Mouse (Mus musculus) neural tube, embryonic 15.5 days (tissue): ENCODE measurements around the gene Arhgap1. TPM values are rescaled to one million over a fixed set of nuclear protein-coding genes. Genes with fewer than 3 reads are reported as not detected.

Experiments
- ATAC-seq: fragments of 200-750 bp; cut with Nextera tagmentation; 2 replicates; pipeline ENCODE4 v1.8.0; 2017; ENCODE audit warnings: mild to moderate bottlenecking, moderate TSS enrichment, moderate library complexity; ENCODE audit not compliant: low FRiP score
- H3K27ac ChIP-seq: fragments of 300-500 bp; sonication (generic); replicated peaks from 2 replicates; pipeline ENCODE4 v1.5.1; 2015; ENCODE audit warnings: mild to moderate bottlenecking, inconsistent platforms
- H3K27me3 ChIP-seq: fragments of 300-500 bp; sonication (generic); replicated peaks from 2 replicates; pipeline ENCODE4 v1.6.1; 2015; ENCODE audit warnings: inconsistent platforms
- H3K36me3 ChIP-seq: fragments of 300-500 bp; sonication (generic); 2 replicates; pipeline ENCODE4 v1.6.1; 2015; ENCODE audit warnings: inconsistent platforms
- H3K4me1 ChIP-seq: fragments of 300-500 bp; sonication (generic); 2 replicates; pipeline ENCODE4 v1.6.1; 2015; ENCODE audit warnings: inconsistent platforms
- H3K4me2 ChIP-seq: fragments of 300-500 bp; sonication (generic); 2 replicates; pipeline ENCODE4 v1.6.1; 2015; ENCODE audit warnings: inconsistent platforms, mild to moderate bottlenecking, moderate library complexity
- H3K4me3 ChIP-seq: fragments of 300-500 bp; sonication (generic); replicated peaks from 2 replicates; pipeline ENCODE4 v1.5.1; 2015; ENCODE audit warnings: mild to moderate bottlenecking, inconsistent platforms
- H3K9ac ChIP-seq: fragments of 300-500 bp; sonication (generic); replicated peaks from 2 replicates; pipeline ENCODE4 v1.6.1; 2015; ENCODE audit warnings: mild to moderate bottlenecking, inconsistent platforms
- H3K9me3 ChIP-seq: fragments of 300-500 bp; sonication (generic); replicated peaks from 2 replicates; pipeline ENCODE4 v1.6.1; 2016; ENCODE audit warnings: inconsistent platforms
- WGBS: fragments of 180-500 bp; shearing (Covaris S2); methylation state at CpG from one replicate; pipeline ENCODE4 v1.1.7; 2015; ENCODE audit warnings: mixed read lengths; 5-methylcytosine and 5-hydroxymethylcytosine counted together
- polyA plus RNA-seq: library from polyadenylated mRNA; unstranded; fragments of >200 nt; fragmentation: Nextera tagmentation; extraction: Ambion mirVana; gene quantifications from 2 replicates; pipeline ENCODE4 v1.2.1, GENCODE M21; 2015

The Arhgap1 gene
- polyA plus RNA-seq, 1 experiment from 2014 or later, result 86.2 TPM

DNA sequence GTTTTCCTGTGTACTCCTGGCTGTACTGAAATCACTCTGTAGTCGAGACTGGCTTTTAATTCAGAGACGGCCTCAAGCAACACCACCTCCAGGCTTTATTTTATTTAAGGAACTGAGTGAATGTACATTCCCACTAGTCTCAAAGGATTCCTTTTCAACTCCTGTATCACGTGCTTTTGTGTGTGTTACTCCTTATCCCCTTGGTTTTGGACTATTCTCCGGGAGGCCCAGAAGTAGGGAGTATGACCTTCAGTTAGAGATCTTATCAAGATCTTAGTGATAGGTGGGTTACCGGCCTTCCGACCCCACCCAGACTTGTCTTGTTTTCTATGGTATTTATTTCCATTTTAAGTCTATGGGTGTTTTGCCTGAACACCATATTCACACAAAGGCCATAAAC lies 56.1 kb downstream of the Arhgap1 start:
- Histone ChIP-seq H3K9ac (no peak overlapping the region), H3K9me3 (no peaks in the 10 kb centered on the region), H3K27ac (no peak overlapping the region), H3K36me3 (no peaks in the 10 kb centered on the region), H3K27me3 (no peaks in the 10 kb centered on the region), H3K4me1 (peaks cover 7% of the 10 kb centered on the region), H3K4me3 (no peak overlapping the region), H3K4me2 (no peak overlapping the region)
- ATAC-seq, result no peak
- WGBS, result 87% methylated on average over 6 of the region's 6 CpGs

DNA sequence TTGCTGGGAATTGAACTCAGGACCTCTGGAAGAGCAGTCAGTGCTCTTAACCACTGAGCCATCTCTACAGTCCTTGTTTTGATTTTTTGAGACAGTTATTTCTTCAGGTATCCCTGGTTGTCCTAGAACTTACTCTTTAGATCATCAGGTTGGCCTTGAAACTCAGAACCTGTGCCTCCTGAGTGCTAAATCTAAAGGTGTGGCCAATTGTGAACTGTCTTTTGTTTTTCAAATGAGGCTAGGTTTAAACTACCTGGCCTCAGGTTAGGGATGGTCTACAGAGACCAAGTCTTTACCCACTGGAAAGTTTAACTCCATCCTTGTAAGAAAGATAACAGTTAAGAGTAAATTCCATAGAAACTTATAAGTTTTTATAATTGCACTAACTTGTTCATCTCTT lies 56.8 kb downstream of the Arhgap1 start:
- Histone ChIP-seq H3K27ac (no peak overlapping the region), H3K4me2 (no peak overlapping the region), H3K27me3 (no peaks in the 10 kb centered on the region), H3K4me1 (peaks cover 11% of the 10 kb centered on the region), H3K36me3 (no peaks in the 10 kb centered on the region), H3K9me3 (no peaks in the 10 kb centered on the region), H3K4me3 (no peak overlapping the region), H3K9ac (no peak overlapping the region)
- no peak for ATAC-seq

DNA sequence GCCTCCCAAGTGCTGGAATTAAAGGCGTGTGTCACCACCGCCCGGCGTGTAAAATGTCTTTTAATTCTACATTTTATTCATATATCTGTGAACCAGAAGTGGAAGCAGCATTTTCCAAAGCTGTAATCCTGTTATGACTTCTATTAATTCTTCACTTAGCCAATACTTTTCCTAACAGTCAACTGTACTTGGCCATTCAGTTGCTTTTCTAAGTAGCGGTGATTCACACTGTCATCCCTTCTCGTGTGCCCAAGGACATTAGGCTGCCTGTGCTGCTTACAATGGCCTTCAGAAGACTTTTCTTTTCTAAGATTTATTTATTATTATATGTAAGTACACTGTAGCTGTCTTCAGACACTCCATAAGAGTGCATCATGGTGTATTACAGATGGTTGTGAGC lies 58.7 kb downstream of the Arhgap1 start:
- no peak for ATAC-seq
- Histone ChIP-seq H3K9me3 (no peaks in the 10 kb centered on the region), H3K36me3 (no peaks in the 10 kb centered on the region), H3K27ac (no peak overlapping the region), H3K9ac (no peak overlapping the region), H3K27me3 (no peaks in the 10 kb centered on the region), H3K4me2 (no peak overlapping the region), H3K4me1 (peaks cover 23% of the 10 kb centered on the region), H3K4me3 (no peak overlapping the region)
- 94% methylated on average over 6 of the region's 6 CpGs for WGBS

DNA sequence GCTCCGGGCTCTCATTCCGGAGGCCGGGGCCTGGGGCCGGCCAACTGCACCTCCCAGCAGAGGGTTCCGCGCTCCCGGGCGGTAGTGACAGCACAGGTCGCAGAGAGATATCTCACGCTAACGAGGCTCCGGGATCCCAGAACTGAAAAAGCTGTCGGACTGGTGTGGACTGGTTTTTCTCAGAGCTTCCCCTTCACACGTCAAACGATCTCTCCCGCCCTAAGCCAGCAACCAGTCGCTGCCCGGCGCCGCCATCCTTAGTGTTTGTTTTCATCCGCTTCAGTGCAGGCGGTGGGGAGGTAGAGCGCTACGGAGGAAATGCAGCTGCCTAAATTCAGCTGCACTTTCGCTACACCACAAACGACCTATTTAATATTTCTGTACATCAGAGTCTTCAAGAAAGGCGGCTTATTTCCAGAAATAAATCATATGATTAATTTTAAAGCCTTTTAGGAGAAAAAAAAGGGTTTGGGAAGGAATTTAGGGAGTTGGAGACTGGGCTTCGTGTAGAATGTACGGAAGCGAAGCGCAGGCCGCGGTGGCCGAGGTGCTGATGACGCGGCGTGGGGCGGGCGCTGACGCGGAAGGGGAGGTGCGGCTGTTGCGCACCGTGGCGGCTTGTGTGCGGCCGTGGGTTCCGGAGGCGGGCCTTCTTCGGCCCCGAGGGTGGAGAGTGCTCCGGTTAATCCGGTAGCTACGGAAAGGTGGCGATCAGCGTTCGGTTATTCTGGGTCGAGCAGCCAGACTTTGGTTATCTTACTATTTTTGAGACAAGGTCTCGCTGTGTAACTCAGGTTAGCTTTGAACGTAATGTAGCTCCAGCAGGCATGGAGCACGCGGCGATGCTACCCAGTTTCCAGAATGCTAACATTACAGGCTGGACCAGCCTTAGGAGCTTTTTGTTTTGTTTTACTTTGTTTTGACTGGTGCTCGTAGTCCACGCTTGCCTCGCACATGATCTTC lies 60.9 kb downstream of the Arhgap1 start, which contains the start of the genes Atg13 and Harbi1:
Gene Atg13, minus strand, starts transcription at position 305 of the 963 bp plus-strand sequence.
Gene Harbi1, plus strand, starts transcription at position 581 of the 963 bp plus-strand sequence.
- no peaks in the 10 kb centered on the region for H3K9me3 ChIP-seq
- H3K4me3 ChIP-seq, result peak within 1 kb of the TSS; percentile 97
- peak within 1 kb of the TSS; percentile 88 for H3K27ac ChIP-seq
- H3K27me3 ChIP-seq, result no peaks in the 10 kb centered on the region
- WGBS, result under 1% methylated on average over 66 of the region's 66 CpGs
- peaks cover 30% of the 10 kb centered on the region for H3K4me1 ChIP-seq
- peak within 1 kb of the TSS; percentile 79 for H3K9ac ChIP-seq
- H3K36me3 ChIP-seq, result no peaks in the 10 kb centered on the region
- H3K4me2 ChIP-seq, result peak within 1 kb of the TSS; percentile 86
- peak; percentile 99 for ATAC-seq

DNA sequence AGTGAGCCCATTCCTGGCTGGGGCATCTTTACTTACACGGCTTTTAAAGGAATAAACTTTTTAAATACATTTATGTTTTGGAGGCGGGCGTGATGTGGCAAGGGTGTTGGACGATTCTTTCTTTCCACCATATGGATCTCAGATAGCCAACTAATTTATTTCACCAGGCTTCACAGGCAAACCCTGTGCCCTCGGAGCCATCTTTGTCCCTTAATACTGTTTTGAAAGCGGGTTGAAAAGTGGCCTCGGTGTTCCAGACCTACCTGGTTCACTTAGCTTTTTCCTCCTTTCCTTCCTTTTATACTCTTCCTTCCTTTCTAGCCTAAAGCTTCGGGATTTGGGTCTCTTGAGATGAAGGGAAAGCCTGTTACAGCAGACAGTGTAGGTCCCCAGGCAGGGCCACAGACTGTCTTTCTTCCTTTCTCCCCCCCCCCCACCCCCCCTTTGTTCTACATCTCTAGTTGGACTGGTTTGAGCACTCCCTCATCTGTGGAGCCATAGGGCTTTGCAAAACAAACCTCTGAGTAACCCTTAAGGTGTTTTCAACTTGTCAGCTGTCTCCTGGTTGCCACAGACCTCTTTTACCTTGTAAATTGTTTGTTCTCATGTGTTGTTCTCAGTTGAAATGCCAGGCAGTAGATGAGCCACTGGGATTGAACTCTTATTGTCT lies 61.7 kb downstream of the Arhgap1 start:
- H3K4me2 ChIP-seq, result peak overlapping the region; percentile 86
- H3K9ac ChIP-seq, result peak overlapping the region; percentile 79
- WGBS, result 4% methylated on average over 8 of the region's 8 CpGs
- ATAC-seq, result no peak; the same call in 1 of the 2 replicates
- peak overlapping the region; percentile 88 for H3K27ac ChIP-seq
- H3K4me3 ChIP-seq, result peak overlapping the region; percentile 97
- H3K9me3 ChIP-seq, result no peaks in the 10 kb centered on the region
- H3K27me3 ChIP-seq, result no peaks in the 10 kb centered on the region
- peaks cover 6% of the 10 kb centered on the region; the same call in 1 of the 2 replicates for H3K36me3 ChIP-seq
- H3K4me1 ChIP-seq, result peaks cover 30% of the 10 kb centered on the region

DNA sequence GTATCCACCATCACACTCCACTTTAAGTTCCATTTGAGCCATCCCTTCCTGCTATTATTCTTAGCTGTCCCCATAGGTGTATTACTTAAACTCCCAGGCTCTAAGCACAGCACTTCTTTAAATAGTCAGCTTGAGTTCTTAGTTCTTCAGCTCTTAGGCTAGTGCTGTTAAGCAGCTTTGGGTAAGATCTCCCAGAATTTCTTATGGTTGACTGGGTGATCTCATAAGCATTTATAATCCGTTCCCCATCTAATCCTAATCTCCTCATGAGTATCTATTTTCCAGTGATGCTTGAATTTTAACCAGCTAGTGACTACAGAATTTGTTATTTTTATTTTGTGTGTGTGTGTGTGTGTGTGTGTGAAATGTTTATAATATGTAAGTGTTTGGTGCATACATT lies 65.3 kb downstream of the Arhgap1 start:
- Histone ChIP-seq H3K9me3 (no peaks in the 10 kb centered on the region), H3K4me1 (peaks cover 23% of the 10 kb centered on the region), H3K27ac (no peak overlapping the region), H3K27me3 (no peaks in the 10 kb centered on the region), H3K4me2 (no peak overlapping the region), H3K4me3 (no peak overlapping the region), H3K36me3 (peaks cover 11% of the 10 kb centered on the region; the same call in 1 of the 2 replicates), H3K9ac (no peak overlapping the region)
- ATAC-seq, result no peak
- WGBS, result 91% methylated on average over 1 of the region's 1 CpGs

DNA sequence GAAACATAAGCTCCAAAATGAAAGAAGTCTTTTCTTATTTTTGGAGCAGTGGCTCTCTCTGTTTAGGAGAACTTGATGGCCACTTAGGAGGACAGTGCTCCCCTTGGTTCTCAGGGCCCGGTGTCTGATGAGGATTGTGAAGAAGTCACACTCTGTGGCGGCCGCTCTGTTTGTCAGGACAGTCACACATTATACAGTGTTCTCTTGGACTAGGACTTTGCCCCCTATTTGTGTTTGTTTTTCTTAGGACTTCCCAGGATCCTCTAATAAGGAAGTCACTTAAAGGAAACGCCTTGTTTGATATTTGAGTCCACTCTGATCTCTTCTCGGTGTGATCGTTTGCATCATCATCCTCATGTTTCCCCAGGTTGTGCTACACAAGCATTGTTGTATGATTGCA lies 68.6 kb downstream of the Arhgap1 start:
- Histone ChIP-seq H3K9me3 (no peaks in the 10 kb centered on the region), H3K36me3 (peaks cover 22% of the 10 kb centered on the region), H3K27me3 (no peaks in the 10 kb centered on the region), H3K27ac (no peak overlapping the region), H3K4me3 (no peak overlapping the region), H3K9ac (no peak overlapping the region), H3K4me2 (no peak overlapping the region), H3K4me1 (peaks cover 7% of the 10 kb centered on the region)
- ATAC-seq, result no peak
- WGBS, result 93% methylated on average over 6 of the region's 6 CpGs

Other genes with a start within 250 kb of the Arhgap1 start
- 133 and 141 TPM in 2 replicates for gene 1110051M20Rik, start 205.2 kb upstream of the Arhgap1 start, polyA plus RNA-seq
- 6.8 and 7.3 TPM in 2 replicates for gene Lrp4, start 192.3 kb upstream of the Arhgap1 start, polyA plus RNA-seq
- gene Ckap5, start 123.1 kb upstream of the Arhgap1 start, polyA plus RNA-seq, result 95.3 and 98.4 TPM in 2 replicates
- 0.51 and 0.66 TPM in 2 replicates for gene F2, start 13.4 kb upstream of the Arhgap1 start, polyA plus RNA-seq
- 10.9 and 12.9 TPM in 2 replicates for gene Zfp408, start 69 bp upstream of the Arhgap1 start, polyA plus RNA-seq
- 30.8 and 33.7 TPM in 2 replicates for gene Atg13, start 60.7 kb downstream of the Arhgap1 start, polyA plus RNA-seq
- 18.7 and 19.3 TPM in 2 replicates for gene Harbi1, start 61.0 kb downstream of the Arhgap1 start, polyA plus RNA-seq
- gene Ambra1, start 80.3 kb downstream of the Arhgap1 start, polyA plus RNA-seq, result 21.3 and 22.0 TPM in 2 replicates